Mouse (Mus musculus) E14TG2a.4 (cell line): ENCODE measurements around the gene Hagh.

Source experiments
- CTCF ChIP-seq: conservative IDR thresholded peaks from 2 replicates; pipeline ENCODE4 v1.5.1; 2014; ENCODE audit warnings: low read length
- NANOG ChIP-seq: IDR thresholded peaks from 2 replicates; pipeline ENCODE4 v1.6.1; 2014; ENCODE audit warnings: borderline replicate concordance, low read length, mixed read lengths

GRCm38 (mm10) chr17:24811211-24811610, 28.7 kb upstream of the Hagh start:
- TF ChIP-seq CTCF (no peak), NANOG (peak; percentile 23; the same call in 1 of the 2 replicates)
